Mouse (Mus musculus): ENCODE measurements at regions not wholly inside any gene's neighbourhood (a gene's known extent, or its start where the extent isn't known, plus 50 kb on each side); places are given as distances from the start of the nearest gene placed in this dataset.

- DNase-seq = peak; percentile 5 to 15
Observed at GRCm38 (mm10) chr14:107448201-107448600, 1342.2 kb downstream of the Trim52 start.

Data from kidney, postnatal 36 days (tissue).